Mouse (Mus musculus): ENCODE results near the gene Cry2.

DNA sequence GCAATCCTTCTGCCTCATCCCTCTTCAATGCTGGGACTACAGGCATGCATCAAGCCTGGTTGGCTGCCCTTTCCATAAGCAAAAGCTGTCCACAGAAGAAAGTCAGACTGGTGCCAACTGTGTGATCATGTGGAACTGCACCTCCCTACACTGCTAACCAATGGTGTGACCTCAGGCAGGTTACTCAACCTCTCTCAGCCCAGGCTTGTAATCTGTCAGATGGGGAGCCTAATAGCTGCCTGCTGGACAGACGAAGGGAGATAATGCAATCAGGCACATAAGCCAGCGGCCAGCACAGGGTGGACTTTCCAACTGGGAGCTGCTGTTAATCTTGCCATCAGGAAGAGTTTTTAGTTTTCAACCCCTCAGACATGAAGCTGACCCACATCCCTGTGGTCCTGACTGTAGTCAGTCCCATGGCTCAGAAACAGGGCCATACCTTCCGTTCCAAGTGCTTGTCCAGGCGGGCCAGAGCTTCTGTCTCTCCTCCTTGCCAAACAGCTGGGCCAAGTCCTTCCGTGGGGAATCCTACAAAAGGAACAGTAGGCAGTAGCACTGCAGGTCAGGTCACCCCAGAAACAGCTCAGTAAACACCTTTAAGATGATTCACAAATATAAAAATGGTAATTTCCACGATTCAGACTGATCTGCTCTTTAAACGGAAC is 12.0 kb downstream of the Cry2 start:
- TF ChIP-seq CTCF (IDR thresholded peaks at IDR 0.05; ENCODE audit: control insufficient read depth, insufficient read depth, insufficient read length) (no peak), USF1 (IDR thresholded peaks at IDR 0.05; ENCODE audit: low read depth) (no peak), CEBPB (IDR thresholded peaks at IDR 0.05; ENCODE audit: low read depth) (no peak), MAX (IDR thresholded peaks at IDR 0.05) (no peak), MYOD1 (IDR thresholded peaks at IDR 0.05; ENCODE audit: control insufficient read depth, insufficient read length, low read depth) (no peak), MYOG (IDR thresholded peaks at IDR 0.05; ENCODE audit: control insufficient read depth, extremely low read depth, insufficient read length) (no peak)

All from C2C12 (cell line).